Mouse (Mus musculus) hindbrain, embryonic 10.5 days (tissue): ENCODE data around the gene Gm13693. TPM values are rescaled to one million over a fixed set of nuclear protein-coding genes. Genes with fewer than 3 reads are reported as not detected.
A peak's percentile ranks its signal among the peaks of the same experiment; 100 is the strongest.
"Not testable (repeated sequence)": the region's sequence is repeated elsewhere in the genome, so short reads cannot be mapped to it uniquely, and the experiment has no call there.

Experiments
- DNase-seq: peaks from one replicate; pipeline ENCODE4 v3.0.0-alpha.2; 2017; ENCODE audit warnings: low spot score
- H3K27ac ChIP-seq: fragments of 300-500 bp; sonication (generic); 2 replicates; pipeline ENCODE4 v1.5.1; 2016; ENCODE audit warnings: mild to moderate bottlenecking, moderate library complexity
- H3K27me3 ChIP-seq: fragments of 300-500 bp; sonication (generic); 2 replicates; pipeline ENCODE4 v1.6.1; 2016; ENCODE audit warnings: mild to moderate bottlenecking; ENCODE audit not compliant: poor library complexity, insufficient read depth, severe bottlenecking
- H3K36me3 ChIP-seq: fragments of 300-500 bp; sonication (generic); 2 replicates; pipeline ENCODE4 v1.6.1; 2016; ENCODE audit warnings: mild to moderate bottlenecking, moderate library complexity
- H3K4me1 ChIP-seq: fragments of 300-500 bp; sonication (generic); replicated peaks from 2 replicates; pipeline ENCODE4 v1.6.1; 2016; ENCODE audit warnings: mild to moderate bottlenecking
- H3K4me3 ChIP-seq: fragments of 300-500 bp; sonication (generic); 2 replicates; pipeline ENCODE4 v1.5.1; 2016; ENCODE audit warnings: mild to moderate bottlenecking, moderate library complexity
- H3K9me3 ChIP-seq: fragments of 300-500 bp; sonication (generic); 2 replicates; pipeline ENCODE4 v1.6.1; 2016; ENCODE audit warnings: mild to moderate bottlenecking, moderate library complexity
- WGBS: fragments of 180-500 bp; shearing (Covaris S2); methylation state at CpG from one replicate; pipeline ENCODE4 v1.1.7; 2016; 5-methylcytosine and 5-hydroxymethylcytosine counted together
- polyA plus RNA-seq: library from polyadenylated mRNA; unstranded; fragments of >200 nt; fragmentation: Nextera tagmentation; extraction: Ambion mirVana; gene quantifications from 2 replicates; pipeline ENCODE4 v1.2.1, GENCODE M21; 2016

The Gm13693 gene
- not detected in 2 replicates for polyA plus RNA-seq

GRCm38 (mm10) chr2:83961203-83961602, at the start of gene Gm13693:
TSS of gene Gm13693 (plus strand) at chr2:83961503.
- H3K9me3 ChIP-seq, DNase-seq, H3K36me3 ChIP-seq, H3K4me3 ChIP-seq, H3K27ac ChIP-seq, H3K27me3 ChIP-seq, H3K4me1 ChIP-seq: not testable (repeated sequence)
- WGBS = no CpG with 5 or more reads among the region's 6 CpGs

- 56% methylated on average over 2 of the region's 2 CpGs for WGBS
- no peaks in the 10 kb centered on the region for H3K27me3 ChIP-seq
- no peaks in the 10 kb centered on the region for H3K36me3 ChIP-seq
- no peak overlapping the region for H3K4me3 ChIP-seq
- no peak overlapping the region for H3K27ac ChIP-seq
- no peaks in the 10 kb centered on the region for H3K4me1 ChIP-seq
- H3K9me3 ChIP-seq = no peaks in the 10 kb centered on the region
- no peak for DNase-seq
These were observed 31.7 kb upstream of the Gm13693 start for GRCm38 (mm10) chr2:83929478-83930088.

GRCm38 (mm10) chr2:83940931-83941361, 20.4 kb upstream of the Gm13693 start, which contains the start of gene Zswim2:
TSS of gene Zswim2 (minus strand) at chr2:83941228.
- no peaks in the 10 kb centered on the region for H3K9me3 ChIP-seq
- peaks cover 9% of the 10 kb centered on the region for H3K4me1 ChIP-seq
- WGBS = under 1% methylated on average over 20 of the region's 20 CpGs
- no peaks in the 10 kb centered on the region for H3K27me3 ChIP-seq
- H3K27ac ChIP-seq = no peak within 1 kb of the TSS
- H3K36me3 ChIP-seq = no peaks in the 10 kb centered on the region
- peak within 1 kb of the TSS; percentile 50 for H3K4me3 ChIP-seq
- DNase-seq = peak; percentile 83

- Histone ChIP-seq H3K4me3 (peak overlapping the region; percentile 50; the same call in 1 of the 2 replicates), H3K36me3 (no peaks in the 10 kb centered on the region), H3K27me3 (no peaks in the 10 kb centered on the region), H3K27ac (no peak overlapping the region), H3K4me1 (peaks cover 9% of the 10 kb centered on the region), H3K9me3 (no peaks in the 10 kb centered on the region)
- no peak for DNase-seq
- WGBS = 49% methylated on average over 3 of the region's 3 CpGs
These were observed 19.9 kb upstream of the Gm13693 start for GRCm38 (mm10) chr2:83941378-83941777.

- 81% methylated on average over 4 of the region's 4 CpGs for WGBS
- Histone ChIP-seq H3K27me3 (no peaks in the 10 kb centered on the region), H3K9me3 (no peaks in the 10 kb centered on the region), H3K36me3 (no peaks in the 10 kb centered on the region), H3K4me1 (peaks cover 9% of the 10 kb centered on the region), H3K27ac (no peak overlapping the region), H3K4me3 (no peak overlapping the region)
- DNase-seq = no peak
These were observed 19.5 kb upstream of the Gm13693 start for GRCm38 (mm10) chr2:83941792-83942191.

GRCm38 (mm10) chr2:83955393-83955792, 5.9 kb upstream of the Gm13693 start, which contains the start of gene Gm13698:
TSS of gene Gm13698 (plus strand) at chr2:83955693.
- no CpG with 5 or more reads among the region's 6 CpGs for WGBS
- not testable (repeated sequence) for H3K4me1 ChIP-seq, H3K9me3 ChIP-seq, H3K27ac ChIP-seq, H3K36me3 ChIP-seq, H3K4me3 ChIP-seq, H3K27me3 ChIP-seq, DNase-seq

GRCm38 (mm10) chr2:83967013-83967412, 5.7 kb downstream of the Gm13693 start, which contains the start of gene Gm13695:
TSS of gene Gm13695 (plus strand) at chr2:83967313.
- H3K9me3 ChIP-seq, DNase-seq, H3K4me3 ChIP-seq, H3K27me3 ChIP-seq, H3K36me3 ChIP-seq, H3K4me1 ChIP-seq, H3K27ac ChIP-seq: not testable (repeated sequence)
- no CpG with 5 or more reads among the region's 6 CpGs for WGBS

- WGBS = no CpG with 5 or more reads among the region's 6 CpGs
- H3K27ac ChIP-seq, H3K4me3 ChIP-seq: not testable (repeated sequence)
These were observed 11.5 kb downstream of the Gm13693 start, which contains the start of gene Gm13696 for GRCm38 (mm10) chr2:83972823-83973222. TSS of gene Gm13696 (plus strand) at chr2:83973123.

GRCm38 (mm10) chr2:83978633-83979032, 17.3 kb downstream of the Gm13693 start, which contains the start of gene Gm13694:
TSS of gene Gm13694 (plus strand) at chr2:83978933.
- DNase-seq, H3K4me1 ChIP-seq, H3K27ac ChIP-seq, H3K36me3 ChIP-seq, H3K4me3 ChIP-seq, H3K9me3 ChIP-seq, H3K27me3 ChIP-seq: not testable (repeated sequence)
- no CpG with 5 or more reads among the region's 6 CpGs for WGBS

More at GRCm38 (mm10) chr2:83972823-83973222, 11.5 kb downstream of the Gm13693 start, which contains the start of gene Gm13696:
- not testable (repeated sequence) for H3K36me3 ChIP-seq, H3K9me3 ChIP-seq, DNase-seq, H3K4me1 ChIP-seq, H3K27me3 ChIP-seq

- not testable (repeated sequence) for H3K27me3 ChIP-seq, H3K9me3 ChIP-seq, H3K36me3 ChIP-seq, H3K4me3 ChIP-seq, DNase-seq, H3K27ac ChIP-seq, H3K4me1 ChIP-seq
- no CpG with 5 or more reads among the region's 6 CpGs for WGBS
These were observed 23.1 kb downstream of the Gm13693 start, which contains the start of gene Gm13697 for GRCm38 (mm10) chr2:83984443-83984842. TSS of gene Gm13697 (plus strand) at chr2:83984743.

GRCm38 (mm10) chr2:83990253-83990652, 28.9 kb downstream of the Gm13693 start, which contains the start of gene Gm13691:
TSS of gene Gm13691 (plus strand) at chr2:83990553.
- DNase-seq, H3K4me1 ChIP-seq, H3K36me3 ChIP-seq, H3K4me3 ChIP-seq, H3K9me3 ChIP-seq, H3K27ac ChIP-seq, H3K27me3 ChIP-seq: not testable (repeated sequence)
- WGBS = no CpG with 5 or more reads among the region's 6 CpGs

- H3K4me1 ChIP-seq, H3K9me3 ChIP-seq, H3K4me3 ChIP-seq, H3K27me3 ChIP-seq, H3K36me3 ChIP-seq, DNase-seq, H3K27ac ChIP-seq: not testable (repeated sequence)
- WGBS = 58% methylated on average over 8 of the region's 9 CpGs
These were observed 32.4 kb downstream of the Gm13693 start for GRCm38 (mm10) chr2:83993639-83994255.

- H3K4me1 ChIP-seq, H3K4me3 ChIP-seq, DNase-seq, H3K9me3 ChIP-seq, H3K36me3 ChIP-seq, H3K27ac ChIP-seq, H3K27me3 ChIP-seq: not testable (repeated sequence)
- 90% methylated on average over 2 of the region's 3 CpGs for WGBS
These were observed 33.2 kb downstream of the Gm13693 start for GRCm38 (mm10) chr2:83994526-83994925.
